Mouse (Mus musculus): ENCODE measurements around the gene Rhd. TPM values are rescaled to one million over a fixed set of nuclear protein-coding genes. Genes with fewer than 3 reads are reported as not detected.

Gene Rhd
- polyA plus RNA-seq (2017; shearing (Covaris generic)), result 1 to 10 TPM; 2.3 TPM

DNA sequence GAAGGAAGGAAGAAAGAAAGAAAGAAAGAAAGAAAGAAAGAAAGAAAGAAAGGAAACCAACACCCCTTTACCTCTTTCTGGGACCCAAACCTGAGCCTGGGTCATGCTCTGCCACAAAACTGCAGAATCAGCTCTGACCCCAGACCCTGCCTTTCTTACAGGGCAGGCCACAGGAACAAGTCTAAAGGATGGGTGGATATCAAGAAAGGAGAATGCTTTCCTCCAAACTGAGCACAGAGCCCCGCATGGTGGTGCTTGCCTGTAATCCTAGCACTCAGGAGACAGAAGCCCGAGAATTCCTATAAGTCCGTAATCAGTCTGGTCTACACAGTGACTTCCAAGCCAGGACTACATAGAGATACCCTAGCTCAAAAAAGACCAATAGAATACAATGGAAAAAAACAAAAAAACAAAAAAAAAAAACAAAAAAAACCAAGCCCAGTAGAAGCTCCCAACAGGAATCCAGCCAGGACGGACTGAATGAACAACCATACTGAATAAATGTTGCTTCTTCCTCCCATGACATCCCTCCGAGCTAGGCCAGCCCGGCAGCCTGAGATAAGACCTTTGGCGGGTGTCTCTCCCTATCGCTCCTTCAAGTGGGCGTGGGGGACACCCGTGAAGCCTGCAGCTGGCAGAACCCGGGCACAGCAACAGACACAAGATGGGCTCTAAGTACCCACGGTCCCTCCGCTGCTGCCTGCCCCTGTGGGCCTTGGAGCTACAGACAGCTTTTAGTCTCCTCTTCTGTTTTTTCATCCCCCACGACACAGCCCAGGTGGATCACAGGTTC lies at the start of gene Rhd:
Gene Rhd (plus strand): TSS at position 600 of the 793 bp plus-strand sequence.

DNA sequence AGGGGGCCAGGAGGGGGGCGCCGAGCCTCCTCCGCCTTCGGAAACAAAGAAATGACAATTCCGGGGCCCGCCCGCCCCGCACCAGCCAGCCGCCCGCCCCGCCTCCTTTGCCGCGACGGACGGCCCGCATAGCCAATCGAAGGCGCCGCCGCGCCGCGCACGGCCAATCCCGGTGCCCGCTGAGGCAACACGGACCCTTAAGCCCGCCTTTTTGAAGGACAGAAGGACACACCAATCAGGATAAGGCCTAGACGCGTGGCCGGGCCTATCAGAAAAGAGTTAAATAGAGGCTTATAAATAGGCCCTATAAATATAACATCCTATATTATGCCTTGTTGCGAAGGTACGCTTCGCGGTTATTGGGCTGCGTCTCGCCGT lies 11.1 kb upstream of the Rhd start, which contains the start of gene Maco1:
Gene Maco1 (minus strand): TSS at position 87 of the 378 bp plus-strand sequence.

DNA sequence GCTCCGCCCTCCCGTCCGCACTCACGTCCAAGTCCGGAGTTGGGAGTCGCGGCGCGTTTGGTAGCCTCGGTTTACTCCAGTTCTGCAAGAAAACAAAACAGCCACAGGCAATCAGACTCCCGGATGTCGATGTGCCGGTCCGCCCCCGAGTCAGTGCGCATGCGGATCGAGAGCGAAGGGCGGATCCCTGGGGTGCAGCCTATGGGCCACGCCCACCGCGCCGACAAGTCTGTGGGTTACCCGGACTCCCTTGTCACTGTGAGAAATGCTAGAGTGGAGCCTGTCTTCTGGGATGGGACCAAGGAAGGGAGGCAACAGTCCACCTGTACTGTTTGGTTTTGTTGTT lies 50.5 kb downstream of the Rhd start, which contains the start of gene Tmem50a:
Gene Tmem50a (minus strand): TSS at position 161 of the 346 bp plus-strand sequence.

GRCm38 (mm10) chr4:134923258-134924018 lies 59.1 kb downstream of the Rhd start, which contains the start of gene Rsrp1:
TSS of gene Rsrp1 (plus strand) at chr4:134923592.

GRCm38 (mm10) chr4:134930684-134931481 lies 66.5 kb downstream of the Rhd start, which contains the start of gene Syf2:
TSS of gene Syf2 (plus strand) at chr4:134930898.

Other genes with a start within 250 kb of the Rhd start
- gene Man1c1, start 160.2 kb upstream of the Rhd start, polyA plus RNA-seq (2017; shearing (Covaris generic)), result 1 to 10 TPM; 2.1 to 2.4 TPM
- gene Ldlrap1, start 96.5 kb upstream of the Rhd start, polyA plus RNA-seq (2017; shearing (Covaris generic)), result 10 to 100 TPM; 47.4 to 57.0 TPM
- 10 to 100 TPM; 18.9 to 26.4 TPM for gene Maco1, start 11.2 kb upstream of the Rhd start, polyA plus RNA-seq (2017; shearing (Covaris generic))
- gene Tmem50a, start 50.5 kb downstream of the Rhd start, polyA plus RNA-seq (2017; shearing (Covaris generic)), result 100 to 1,000 TPM; 477 to 612 TPM
- gene Rsrp1, start 59.1 kb downstream of the Rhd start, polyA plus RNA-seq (2017; shearing (Covaris generic)), result 100 to 1,000 TPM; 720 to 760 TPM
- 100 to 1,000 TPM; 176 to 207 TPM for gene Syf2, start 66.4 kb downstream of the Rhd start, polyA plus RNA-seq (2017; shearing (Covaris generic))

All from activated CD4-positive, CD25-positive, alpha-beta regulatory T cell (primary cell).